Mouse (Mus musculus): ENCODE measurements around the gene Narfl. TPM values are rescaled to one million over a fixed set of nuclear protein-coding genes. Genes with fewer than 3 reads are reported as not detected.

Narfl gene
- 19.4 and 20.0 TPM in 2 replicates for polyA plus RNA-seq (2015; fragmentation: Nextera tagmentation; extraction: Ambion mirVana)

DNA sequence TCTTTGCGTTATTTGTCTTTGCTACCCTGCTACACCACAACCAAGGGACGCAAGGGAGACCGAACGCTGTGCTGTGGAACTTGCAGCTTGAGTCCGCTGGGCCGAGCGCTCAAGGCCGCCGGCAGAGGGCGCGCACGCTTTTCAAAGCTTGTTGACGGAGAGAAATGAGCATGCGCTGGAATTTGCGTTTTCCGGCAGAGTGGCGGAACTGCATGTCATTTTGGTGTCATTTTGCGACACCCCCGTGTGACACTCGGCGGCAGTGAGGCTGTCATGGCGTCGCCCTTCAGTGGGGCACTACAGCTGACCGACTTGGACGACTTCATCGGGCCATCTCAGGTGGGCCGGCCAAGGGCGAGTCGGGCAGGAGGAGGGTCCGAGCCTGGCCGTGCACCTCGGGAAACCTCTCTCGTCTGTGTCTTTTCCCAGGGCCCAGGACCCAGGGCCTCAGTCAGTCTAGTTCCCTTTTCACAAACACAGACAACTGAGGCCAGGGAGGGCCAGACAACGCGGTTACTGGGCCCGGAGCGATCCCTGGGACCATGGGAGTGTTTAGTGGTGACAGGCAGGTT is at the start of gene Narfl:
TSS of gene Narfl (plus strand) at position 228 of the 572 bp plus-strand sequence.

DNA sequence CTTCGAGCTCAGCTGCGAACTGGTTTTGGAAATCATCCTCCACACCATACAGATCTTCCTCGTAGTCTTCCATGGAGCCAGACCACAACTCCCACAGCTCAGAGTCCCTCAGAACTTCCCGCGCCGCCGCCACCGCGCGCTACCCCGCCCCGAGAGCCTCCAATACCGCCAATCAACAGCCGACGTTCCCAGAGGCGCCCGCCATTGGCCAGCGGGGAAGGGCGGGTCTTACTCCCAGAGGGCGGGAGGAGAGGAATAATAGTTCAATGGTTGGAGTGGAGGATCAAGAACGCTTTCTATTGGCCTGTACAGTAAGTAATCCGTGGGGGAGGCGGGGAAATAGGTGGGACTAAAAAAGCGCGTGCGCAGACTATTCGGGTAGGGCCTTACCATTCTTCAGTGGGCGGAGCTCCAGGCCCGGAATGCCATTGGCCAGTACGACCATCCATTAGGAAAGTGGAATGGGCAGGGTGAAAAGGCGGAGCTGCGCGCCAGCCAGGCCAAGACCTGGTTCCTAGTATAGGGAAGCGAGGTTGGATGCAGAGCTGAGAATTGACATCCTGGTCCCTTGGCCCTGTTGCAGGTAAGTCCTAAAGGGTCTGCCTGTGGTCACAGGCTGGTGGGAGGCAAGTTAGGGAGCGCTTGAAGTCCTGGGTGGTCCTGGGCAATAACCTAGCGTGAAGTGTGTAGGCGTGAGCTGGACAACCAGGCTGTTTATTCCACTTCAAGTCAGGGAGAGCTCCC is 46.1 kb upstream of the Narfl start, which contains the start of the genes Chtf18 and Rpusd1:
TSS of gene Chtf18 (minus strand) at position 155 of the 744 bp plus-strand sequence.
TSS of gene Rpusd1 (plus strand) at position 406 of the 744 bp plus-strand sequence.

DNA sequence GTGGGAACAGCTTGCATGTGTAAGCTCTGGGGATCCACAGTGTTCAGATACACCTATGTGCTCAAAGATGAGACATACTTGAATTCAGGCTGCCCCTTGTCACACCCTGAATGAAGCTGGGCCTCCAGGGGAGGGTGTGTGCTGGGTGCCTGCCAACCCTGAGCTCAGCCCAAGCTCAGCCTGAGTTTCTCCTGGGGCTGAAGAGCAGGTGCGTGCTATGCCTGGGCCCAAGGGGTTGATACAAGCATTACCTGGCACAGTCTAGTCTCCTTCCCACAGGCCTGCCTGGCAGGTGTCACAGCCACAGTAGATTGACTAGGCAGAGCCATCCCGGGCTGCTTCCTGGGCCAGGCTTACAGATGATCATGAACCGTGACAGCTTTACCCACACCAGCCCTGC is 37.8 kb upstream of the Narfl start, which contains the start of gene Mslnl:
TSS of gene Mslnl (plus strand) at position 298 of the 400 bp plus-strand sequence.

DNA sequence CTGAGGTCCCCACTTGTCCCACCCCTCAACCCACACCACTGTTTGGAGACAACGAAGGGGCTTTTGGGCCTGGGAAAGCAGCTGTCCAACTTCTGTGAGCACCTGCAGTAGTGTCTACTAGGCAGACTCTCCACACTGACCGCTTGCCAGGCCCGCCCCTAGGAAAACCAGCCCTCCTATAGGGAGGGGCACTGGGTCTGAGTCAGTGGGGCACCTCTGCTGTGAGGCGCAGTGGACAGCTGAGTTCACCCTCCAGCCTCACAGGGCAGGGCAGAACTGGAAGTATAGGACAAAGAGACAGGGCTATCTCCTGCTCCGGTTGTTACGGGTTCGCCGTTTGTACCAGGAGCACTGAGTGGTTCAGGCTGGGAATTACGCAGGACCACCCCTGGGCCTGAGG is 19.3 kb upstream of the Narfl start, which contains the start of gene Msln:
TSS of gene Msln (minus strand) at position 138 of the 400 bp plus-strand sequence.

DNA sequence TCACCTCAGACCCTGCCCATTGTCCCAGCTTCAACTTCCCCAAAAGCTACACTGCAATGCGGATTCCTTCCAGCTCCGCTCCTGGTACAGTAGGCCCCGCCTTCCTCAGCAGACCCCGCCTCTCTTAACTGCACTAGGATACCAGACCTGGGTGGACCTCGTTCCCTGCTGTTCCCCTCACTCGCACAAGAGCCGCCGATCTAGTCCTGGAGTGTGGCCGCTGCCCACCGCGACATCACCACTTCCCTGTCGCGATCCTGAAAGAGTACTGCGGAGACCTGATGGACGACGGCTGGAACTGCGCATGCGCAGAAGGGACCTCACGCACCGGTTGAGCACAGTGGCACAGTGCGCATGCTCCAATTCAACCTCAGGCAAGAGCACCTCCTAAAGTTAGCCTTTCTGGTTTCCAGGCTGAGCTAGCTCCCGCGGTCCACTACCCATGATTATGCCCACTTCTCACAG is 11.7 kb downstream of the Narfl start, which contains the start of gene Haghl:
TSS of gene Haghl (minus strand) at position 393 of the 465 bp plus-strand sequence.

DNA sequence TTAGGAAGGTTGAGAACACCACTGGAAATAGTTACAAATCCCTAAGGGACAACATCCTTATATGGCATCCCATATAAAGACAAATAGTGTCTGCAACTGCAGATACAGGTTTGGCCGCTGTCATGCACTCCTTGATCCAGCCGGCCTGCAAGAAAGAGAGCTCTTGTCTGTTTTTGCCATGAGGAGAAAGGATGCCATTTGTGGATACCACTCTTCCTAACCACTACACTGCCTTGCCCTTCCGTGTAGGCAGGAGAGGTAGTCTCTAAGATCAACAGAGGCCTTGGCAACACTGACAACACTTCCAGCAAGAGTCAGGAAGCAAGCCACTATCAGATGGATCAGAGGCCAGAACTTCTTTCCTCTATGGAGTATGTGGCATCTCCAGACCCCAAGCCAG is 12.7 kb downstream of the Narfl start, which contains the start of gene Ccdc78:
TSS of gene Ccdc78 (plus strand) at position 301 of the 400 bp plus-strand sequence.

DNA sequence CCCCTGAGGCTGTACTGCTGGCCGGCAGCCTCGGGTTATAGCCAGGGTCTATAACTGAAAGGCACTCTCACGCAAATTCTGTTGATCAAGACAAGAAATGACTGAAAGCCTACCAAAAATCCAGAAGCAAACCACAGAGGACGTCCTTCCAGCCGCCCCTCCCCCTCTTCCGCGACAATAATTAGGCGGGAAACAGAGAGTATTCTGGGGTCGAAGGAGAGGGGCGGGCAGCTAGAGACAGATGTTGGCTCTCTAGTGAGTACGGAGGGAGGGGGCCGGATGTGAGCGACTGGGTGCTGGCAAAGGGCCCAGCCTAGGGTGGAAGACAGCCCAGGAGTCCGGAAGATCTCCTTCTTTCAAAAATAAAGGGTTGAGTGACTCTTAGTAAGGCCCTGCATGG is 19.0 kb downstream of the Narfl start, which contains the start of gene Fam173a:
TSS of gene Fam173a (minus strand) at position 287 of the 400 bp plus-strand sequence.

DNA sequence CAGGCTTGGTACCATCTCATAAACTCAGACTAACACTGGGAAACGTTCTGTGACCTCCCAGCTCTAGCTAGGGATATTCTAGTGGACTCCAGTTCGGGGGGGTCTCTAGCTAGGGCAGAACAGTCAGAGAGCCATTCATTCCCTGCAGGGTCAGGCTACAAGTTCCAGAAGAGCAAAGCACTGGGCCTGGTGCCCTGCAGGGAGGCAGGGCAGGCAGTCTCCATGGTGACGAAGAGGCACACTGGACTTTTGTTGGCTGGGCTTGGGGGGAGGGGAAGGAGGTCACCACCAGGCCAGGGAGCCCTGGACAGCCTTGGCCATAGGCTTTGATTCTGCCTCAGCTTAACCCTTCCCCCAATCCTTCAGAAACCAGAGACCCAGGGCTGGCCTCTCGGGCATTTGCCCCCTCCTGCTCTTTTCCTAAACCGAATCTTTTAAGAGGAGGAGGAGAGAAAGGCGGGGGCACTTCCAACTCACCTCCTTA is 22.1 kb downstream of the Narfl start, which contains the start of gene AC134908.4:
TSS of gene AC134908.4 (minus strand) at position 51 of the 484 bp plus-strand sequence.

DNA sequence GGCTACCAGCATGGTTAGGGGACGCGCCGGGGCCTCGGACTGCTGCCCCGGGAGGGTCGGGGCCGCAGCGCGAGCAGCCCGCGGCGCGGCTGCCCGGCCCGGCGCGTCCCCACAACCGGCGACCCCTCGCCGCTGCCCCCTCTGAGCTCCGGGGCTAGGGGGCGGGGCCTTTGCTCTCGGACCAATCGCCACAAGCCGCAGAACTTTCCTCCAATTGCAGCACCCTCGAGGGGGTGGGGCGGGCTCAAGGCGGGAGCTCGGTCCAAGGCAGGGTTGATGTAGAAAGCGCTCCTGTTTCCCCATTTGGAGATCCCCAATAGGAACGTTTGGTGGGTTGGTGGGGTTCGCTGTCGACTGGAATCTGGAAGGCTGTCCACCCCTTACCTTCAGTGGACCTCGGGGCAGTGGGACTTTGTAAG is 23.4 kb downstream of the Narfl start, which contains the start of gene Metrn:
TSS of gene Metrn (minus strand) at position 186 of the 419 bp plus-strand sequence.

DNA sequence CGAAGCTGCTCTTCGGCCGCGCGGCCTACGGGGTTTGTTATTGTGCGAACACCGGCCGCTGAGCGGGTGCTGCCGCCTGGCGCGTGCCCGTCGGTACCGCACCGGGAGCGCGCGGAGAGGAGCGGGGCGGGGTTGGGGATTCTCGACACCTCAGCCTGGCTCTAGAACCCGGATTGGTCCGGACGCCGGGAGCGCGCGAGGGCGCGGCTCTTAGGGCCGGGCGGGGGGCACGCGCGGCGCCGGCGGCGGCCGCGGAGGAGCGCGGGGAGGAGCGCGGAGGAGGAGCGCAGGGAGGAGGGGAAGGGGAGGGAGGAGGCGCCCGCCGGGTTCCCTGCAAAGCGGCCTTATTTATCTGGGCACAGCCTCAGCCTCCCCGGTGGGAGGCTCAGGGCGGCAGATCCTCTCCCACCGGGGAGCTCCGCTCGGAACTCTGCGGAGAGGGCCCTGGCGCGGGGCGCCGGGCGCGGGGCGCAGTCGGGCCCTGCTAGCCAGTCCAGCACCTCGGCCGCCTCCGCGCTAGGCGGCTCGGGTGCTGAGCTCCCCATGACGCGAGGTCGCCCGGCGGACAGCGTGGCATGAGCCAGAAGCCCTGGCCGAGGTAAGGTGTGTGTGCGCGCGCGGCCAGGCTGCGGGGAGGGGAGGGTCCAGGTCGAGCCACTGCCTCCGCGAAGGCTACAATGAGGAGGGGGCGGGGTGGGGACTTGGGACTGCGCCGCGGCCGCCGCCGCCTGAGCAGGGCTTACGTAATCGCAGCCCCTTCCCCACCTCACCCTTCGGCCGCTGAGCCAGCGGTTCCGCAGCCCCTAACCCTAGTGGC is 35.4 kb downstream of the Narfl start, which contains the start of gene Fbxl16:
TSS of gene Fbxl16 (plus strand) at position 297 of the 817 bp plus-strand sequence.

DNA sequence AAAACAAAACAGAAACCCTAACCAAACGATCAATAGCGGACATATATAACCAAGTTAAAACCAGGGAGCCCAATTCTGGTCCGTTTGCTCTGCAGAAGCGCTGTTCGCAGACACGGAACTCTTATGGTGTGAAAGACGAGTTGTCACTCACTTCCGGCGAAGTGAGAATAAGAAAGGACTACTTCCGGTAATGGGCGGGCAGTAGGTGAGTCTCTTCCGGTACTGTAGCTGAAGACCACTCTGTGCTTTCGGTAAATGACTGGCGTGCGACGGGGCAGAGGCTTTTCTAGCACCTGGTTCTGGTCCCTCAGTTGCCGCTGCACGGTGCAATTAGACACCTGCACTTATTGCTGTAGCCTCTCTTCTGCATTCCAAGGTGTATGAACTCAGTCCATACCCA is 49.9 kb downstream of the Narfl start, which contains the start of gene Wdr24:
TSS of gene Wdr24 (plus strand) at position 176 of the 400 bp plus-strand sequence.

DNA sequence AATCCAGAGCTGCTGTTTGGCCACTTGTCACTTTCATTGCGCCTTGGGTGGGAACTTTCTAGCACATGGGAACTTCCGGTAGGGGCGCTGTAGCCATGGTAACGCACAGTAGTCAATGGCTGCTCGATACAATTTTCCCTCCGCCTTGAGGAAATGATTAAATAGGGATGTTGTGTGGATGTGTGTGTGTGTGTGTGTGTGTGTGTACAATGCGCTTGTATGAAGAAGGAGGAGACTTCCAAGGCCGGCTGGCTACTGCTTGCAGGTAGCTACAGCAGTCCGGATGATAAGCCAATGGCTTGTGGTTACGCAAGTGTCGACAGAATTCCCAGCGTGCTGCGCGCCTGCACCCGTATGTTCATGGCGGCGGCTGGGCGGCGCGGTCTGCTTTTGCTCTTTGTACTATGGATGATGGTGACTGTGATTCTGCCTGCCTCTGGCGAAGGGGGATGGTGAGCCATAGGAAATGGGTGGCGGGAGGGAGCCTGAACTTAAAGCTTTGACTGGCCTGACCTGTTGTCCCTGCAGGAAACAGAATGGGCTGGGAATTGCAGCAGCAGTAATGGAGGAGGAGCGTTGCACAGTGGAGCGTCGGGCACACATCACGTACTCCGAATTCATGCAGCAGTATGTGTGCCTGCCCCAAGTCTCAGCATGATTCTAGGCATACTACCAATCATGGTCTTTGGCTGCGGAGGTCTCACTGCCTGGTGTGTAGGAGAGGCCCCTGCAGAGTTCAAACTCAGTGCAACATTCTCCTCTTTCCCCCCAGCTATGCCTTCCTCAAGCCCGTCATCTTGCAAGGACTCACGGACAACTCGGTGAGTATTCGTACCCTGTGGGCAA is 55.4 kb downstream of the Narfl start, which contains the start of gene Jmjd8:
TSS of gene Jmjd8 (plus strand) at position 156 of the 846 bp plus-strand sequence.

Small RNAs within 50 kb of the gene (microRNA-seq; reads per million reads assigned to microRNA genes)
- gene Gm25083, result not detected
- gene Mir3082, result not detected
- gene Mir6966, result 0.93 reads per million

Other genes with a start within 250 kb of the Narfl start
- gene Sox8, start 203.1 kb upstream of the Narfl start, polyA plus RNA-seq (2015; fragmentation: Nextera tagmentation; extraction: Ambion mirVana), result 1.6 and 1.7 TPM in 2 replicates
- gene Lmf1, start 194.7 kb upstream of the Narfl start, polyA plus RNA-seq (2015; fragmentation: Nextera tagmentation; extraction: Ambion mirVana), result 16.8 and 17.1 TPM in 2 replicates
- gene Gng13, start 56.6 kb upstream of the Narfl start, polyA plus RNA-seq (2015; fragmentation: Nextera tagmentation; extraction: Ambion mirVana), result 0.63 and 2.2 TPM in 2 replicates
- gene Chtf18, start 46.4 kb upstream of the Narfl start, polyA plus RNA-seq (2015; fragmentation: Nextera tagmentation; extraction: Ambion mirVana), result 6.3 and 7.4 TPM in 2 replicates
- 8.7 and 12.9 TPM in 2 replicates for gene Rpusd1, start 46.1 kb upstream of the Narfl start, polyA plus RNA-seq (2015; fragmentation: Nextera tagmentation; extraction: Ambion mirVana)
- gene Mslnl, start 37.7 kb upstream of the Narfl start, polyA plus RNA-seq (2015; fragmentation: Nextera tagmentation; extraction: Ambion mirVana), result 0.06 and 0.07 TPM in 2 replicates
- 160 and 189 TPM in 2 replicates for gene Msln, start 19.4 kb upstream of the Narfl start, polyA plus RNA-seq (2015; fragmentation: Nextera tagmentation; extraction: Ambion mirVana)
- 37.6 and 41.6 TPM in 2 replicates for gene Haghl, start 11.9 kb downstream of the Narfl start, polyA plus RNA-seq (2015; fragmentation: Nextera tagmentation; extraction: Ambion mirVana)
- 0.24 and 0.27 TPM in 2 replicates for gene Ccdc78, start 12.8 kb downstream of the Narfl start, polyA plus RNA-seq (2015; fragmentation: Nextera tagmentation; extraction: Ambion mirVana)
- 79.0 and 85.2 TPM in 2 replicates for gene Fam173a, start 19.1 kb downstream of the Narfl start, polyA plus RNA-seq (2015; fragmentation: Nextera tagmentation; extraction: Ambion mirVana)
- gene AC134908.4, start 21.9 kb downstream of the Narfl start, polyA plus RNA-seq (2015; fragmentation: Nextera tagmentation; extraction: Ambion mirVana), result 0.25 TPM in 1 of 2 replicates, not detected in the other
- gene Metrn, start 23.4 kb downstream of the Narfl start, polyA plus RNA-seq (2015; fragmentation: Nextera tagmentation; extraction: Ambion mirVana), result 22.7 and 22.9 TPM in 2 replicates
- 1.4 and 1.8 TPM in 2 replicates for gene Fbxl16, start 35.3 kb downstream of the Narfl start, polyA plus RNA-seq (2015; fragmentation: Nextera tagmentation; extraction: Ambion mirVana)
- gene Wdr24, start 49.9 kb downstream of the Narfl start, polyA plus RNA-seq (2015; fragmentation: Nextera tagmentation; extraction: Ambion mirVana), result 10.9 and 11.6 TPM in 2 replicates
- gene Jmjd8, start 55.1 kb downstream of the Narfl start, polyA plus RNA-seq (2015; fragmentation: Nextera tagmentation; extraction: Ambion mirVana), result 29.1 and 29.4 TPM in 2 replicates
- gene Stub1, start 59.6 kb downstream of the Narfl start, polyA plus RNA-seq (2015; fragmentation: Nextera tagmentation; extraction: Ambion mirVana), result 207 and 208 TPM in 2 replicates
- 5.1 and 6.3 TPM in 2 replicates for gene Rhbdl1, start 63.5 kb downstream of the Narfl start, polyA plus RNA-seq (2015; fragmentation: Nextera tagmentation; extraction: Ambion mirVana)
- gene Gm20683, start 68.0 kb downstream of the Narfl start, polyA plus RNA-seq (2015; fragmentation: Nextera tagmentation; extraction: Ambion mirVana), result 1.8 and 2.3 TPM in 2 replicates
- 9.2 and 11.0 TPM in 2 replicates for gene Rhot2, start 71.1 kb downstream of the Narfl start, polyA plus RNA-seq (2015; fragmentation: Nextera tagmentation; extraction: Ambion mirVana)
- 5.9 and 6.2 TPM in 2 replicates for gene Wdr90, start 87.7 kb downstream of the Narfl start, polyA plus RNA-seq (2015; fragmentation: Nextera tagmentation; extraction: Ambion mirVana)
- gene Mcrip2, start 95.0 kb downstream of the Narfl start, polyA plus RNA-seq (2015; fragmentation: Nextera tagmentation; extraction: Ambion mirVana), result 13.1 and 18.2 TPM in 2 replicates
- 36.1 and 44.4 TPM in 2 replicates for gene Mettl26, start 101.3 kb downstream of the Narfl start, polyA plus RNA-seq (2015; fragmentation: Nextera tagmentation; extraction: Ambion mirVana)
- 0.12 and 0.22 TPM in 2 replicates for gene Wfikkn1, start 107.1 kb downstream of the Narfl start, polyA plus RNA-seq (2015; fragmentation: Nextera tagmentation; extraction: Ambion mirVana)
- 16.7 and 18.7 TPM in 2 replicates for gene Rab40c, start 146.0 kb downstream of the Narfl start, polyA plus RNA-seq (2015; fragmentation: Nextera tagmentation; extraction: Ambion mirVana)
- 27.5 and 29.1 TPM in 2 replicates for gene Pigq, start 171.2 kb downstream of the Narfl start, polyA plus RNA-seq (2015; fragmentation: Nextera tagmentation; extraction: Ambion mirVana)
- gene Nhlrc4, start 171.2 kb downstream of the Narfl start, polyA plus RNA-seq (2015; fragmentation: Nextera tagmentation; extraction: Ambion mirVana), result not detected in 2 replicates
- 0.07 TPM in 1 of 2 replicates, not detected in the other for gene A930017K11Rik, start 178.8 kb downstream of the Narfl start, polyA plus RNA-seq (2015; fragmentation: Nextera tagmentation; extraction: Ambion mirVana)
- gene Capn15, start 212.0 kb downstream of the Narfl start, polyA plus RNA-seq (2015; fragmentation: Nextera tagmentation; extraction: Ambion mirVana), result 13.4 and 16.2 TPM in 2 replicates

Measured in urinary bladder, postnatal 0 days (tissue).